ENCODE assay signal across 12 mouse cellular contexts in genomic region chr3:101929105-101929876, GRCm38 (mm10). TPM values are rescaled to one million over a fixed set of nuclear protein-coding genes. Genes with fewer than 3 reads are reported as not detected.
DNase-seq lines count a peak whose midpoint lies in the region; ATAC-seq and TF ChIP-seq lines count a peak whose summit lies in the region.
"Had no signal": no experiment of that assay in that cellular context is flagged by ENCODE, and none has a peak within 500 bp of the region (broad histone marks: within the 10 kb centered on the region; RNA-seq: fewer than 3 reads in every experiment).

No protein-coding gene starts in this region.

- no peaks in the 10 kb centered on the region for H3K27me3 ChIP-seq in forebrain, embryonic 12.5 days
- H3K27me3 ChIP-seq in forebrain, postnatal 0 days (ENCODE audit: insufficient read depth, low read length), result no peaks in the 10 kb centered on the region
- H3K27me3 ChIP-seq in embryonic facial prominence, embryonic 10.5 days (replicated peaks; ENCODE audit: low read depth, poor library complexity, severe bottlenecking), result no peaks in the 10 kb centered on the region
- H3K27me3 ChIP-seq in lung, postnatal 0 days (replicated peaks; ENCODE audit: insufficient read depth, low read length), result no peaks in the 10 kb centered on the region
- no peaks in the 10 kb centered on the region for H3K27me3 ChIP-seq in liver, postnatal 0 days (ENCODE audit: insufficient read depth, low read length)
- H3K27me3 ChIP-seq: hindbrain, embryonic 15.5 days had no signal

- H3K4me3 ChIP-seq in forebrain, embryonic 12.5 days (replicated peaks), result no peak overlapping the region
- no peak overlapping the region for H3K4me3 ChIP-seq in forebrain, postnatal 0 days (ENCODE audit: low read depth, low read length)
- H3K4me3 ChIP-seq in embryonic facial prominence, embryonic 10.5 days, result no peak overlapping the region
- H3K4me3 ChIP-seq in lung, postnatal 0 days (ENCODE audit: low read depth, low read length), result no peak overlapping the region
- no peak overlapping the region for H3K4me3 ChIP-seq in liver, postnatal 0 days (ENCODE audit: low read depth, low read length)
- H3K4me3 ChIP-seq: hindbrain, embryonic 15.5 days; megakaryocyte, embryonic 14.5 days had no signal

- no peak overlapping the region for H3K9ac ChIP-seq in forebrain, embryonic 12.5 days
- no peak overlapping the region for H3K9ac ChIP-seq in forebrain, postnatal 0 days
- no peak overlapping the region for H3K9ac ChIP-seq in lung, postnatal 0 days (replicated peaks; ENCODE audit: low read depth)
- H3K9ac ChIP-seq in liver, postnatal 0 days (replicated peaks), result no peak overlapping the region
- H3K9ac ChIP-seq: hindbrain, embryonic 15.5 days had no signal

- 37% methylated on average over 4 of the region's 4 CpGs for WGBS in forebrain, embryonic 12.5 days
- WGBS in forebrain, postnatal 0 days, result 43% methylated on average over 4 of the region's 4 CpGs
- WGBS in embryonic facial prominence, embryonic 10.5 days, result 39% methylated on average over 4 of the region's 4 CpGs
- WGBS in lung, postnatal 0 days, result 53% methylated on average over 4 of the region's 4 CpGs
- 48% methylated on average over 4 of the region's 4 CpGs for WGBS in liver, postnatal 0 days (ENCODE audit: insufficient replicate concordance)

- H3K4me2 ChIP-seq in forebrain, embryonic 12.5 days, result no peak overlapping the region
- H3K4me2 ChIP-seq in forebrain, postnatal 0 days (ENCODE audit: low read depth), result no peak overlapping the region
- no peak overlapping the region for H3K4me2 ChIP-seq in lung, postnatal 0 days (replicated peaks; ENCODE audit: low read depth, low read length)
- no peak overlapping the region for H3K4me2 ChIP-seq in liver, postnatal 0 days (ENCODE audit: low read depth, low read length)
- H3K4me2 ChIP-seq: hindbrain, embryonic 15.5 days had no signal

- no peak for TF ChIP-seq CTCF in forebrain, postnatal 0 days (IDR thresholded peaks at IDR 0.05; ENCODE audit: low read depth)
- no peak for TF ChIP-seq CTCF in lung, postnatal 0 days (IDR thresholded peaks at IDR 0.05)
- TF ChIP-seq CTCF in liver, postnatal 0 days (IDR thresholded peaks at IDR 0.05; ENCODE audit: low read depth), result no peak

- peaks cover 30% of the 10 kb centered on the region for H3K4me1 ChIP-seq in forebrain, embryonic 12.5 days
- H3K4me1 ChIP-seq in forebrain, postnatal 0 days (ENCODE audit: insufficient read depth), result 0 out of 2 replicates have a peak, but pooled peaks cover 11% of the 10 kb centered on the region
- H3K4me1 ChIP-seq in embryonic facial prominence, embryonic 10.5 days, result peaks cover 27% of the 10 kb centered on the region
- H3K4me1 ChIP-seq in lung, postnatal 0 days (ENCODE audit: insufficient read depth, low read depth, low read length), result 0 out of 2 replicates have a peak, but pooled peaks cover 4% of the 10 kb centered on the region
- H3K4me1 ChIP-seq in liver, postnatal 0 days (ENCODE audit: insufficient read depth), result peaks cover 5% of the 10 kb centered on the region

- H3K36me3 ChIP-seq in forebrain, embryonic 12.5 days (replicated peaks), result no peaks in the 10 kb centered on the region
- H3K36me3 ChIP-seq in forebrain, postnatal 0 days (ENCODE audit: insufficient read depth), result no peaks in the 10 kb centered on the region
- H3K36me3 ChIP-seq in embryonic facial prominence, embryonic 10.5 days (replicated peaks), result no peaks in the 10 kb centered on the region
- H3K36me3 ChIP-seq in lung, postnatal 0 days (ENCODE audit: insufficient read depth, low read length), result no peaks in the 10 kb centered on the region
- H3K36me3 ChIP-seq in liver, postnatal 0 days (replicated peaks; ENCODE audit: insufficient read depth, low read length), result no peaks in the 10 kb centered on the region
- H3K36me3 ChIP-seq: hindbrain, embryonic 15.5 days had no signal

- no peak for TF ChIP-seq EP300 in lung, postnatal 0 days (IDR thresholded peaks at IDR 0.05)
- TF ChIP-seq EP300 in liver, postnatal 0 days (IDR thresholded peaks at IDR 0.05; ENCODE audit: low read depth), result no peak

- no peak overlapping the region for H3K27ac ChIP-seq in forebrain, embryonic 12.5 days
- H3K27ac ChIP-seq in forebrain, postnatal 0 days (ENCODE audit: low read depth, low read length), result no peak overlapping the region
- no peak overlapping the region for H3K27ac ChIP-seq in embryonic facial prominence, embryonic 10.5 days (replicated peaks)
- H3K27ac ChIP-seq in lung, postnatal 0 days (ENCODE audit: low read length), result no peak overlapping the region
- no peak overlapping the region for H3K27ac ChIP-seq in liver, postnatal 0 days (ENCODE audit: low read depth)
- H3K27ac ChIP-seq: hindbrain, embryonic 15.5 days had no signal

- no peak for DNase-seq in forebrain, postnatal 0 days
- peak; percentile 9 for DNase-seq in R1 (ENCODE audit: low read depth, low spot score)
- DNase-seq in embryonic facial prominence, embryonic 10.5 days (ENCODE audit: low spot score), result peak; percentile 23
- peak; percentile 33 for DNase-seq in mesoderm, embryonic 11.5 days (ENCODE audit: low read depth, low spot score)
- no peak for DNase-seq in lung, postnatal 0 days (ENCODE audit: low spot score)
- DNase-seq in liver, postnatal 0 days, result no peak
- no peak for DNase-seq in left cerebral cortex, adult 11 months (ENCODE audit: low spot score)
- DNase-seq: B cell, adult 2 months; right cerebral cortex, postnatal 25 days had no signal

- no peaks in the 10 kb centered on the region for H3K9me3 ChIP-seq in forebrain, embryonic 12.5 days
- no peaks in the 10 kb centered on the region for H3K9me3 ChIP-seq in forebrain, postnatal 0 days (ENCODE audit: low read length)
- H3K9me3 ChIP-seq in embryonic facial prominence, embryonic 10.5 days, result no peaks in the 10 kb centered on the region
- no peaks in the 10 kb centered on the region for H3K9me3 ChIP-seq in lung, postnatal 0 days (ENCODE audit: low read length)
- no peaks in the 10 kb centered on the region for H3K9me3 ChIP-seq in liver, postnatal 0 days (ENCODE audit: low read length)
- H3K9me3 ChIP-seq: hindbrain, embryonic 15.5 days; megakaryocyte, embryonic 14.5 days had no signal

- peak; percentile 50; the same call in 1 of the 2 replicates for ATAC-seq in forebrain, embryonic 12.5 days (ENCODE audit: low FRiP score)
- no peak for ATAC-seq in forebrain, postnatal 0 days
- ATAC-seq in lung, postnatal 0 days, result no peak
- ATAC-seq in liver, postnatal 0 days, result no peak

RNA-seq across cellular contexts. Expression of gene Slc22a15, which starts 5.0 kb away (rescaled TPM):
- polyA plus RNA-seq in forebrain, embryonic 12.5 days (2016; fragmentation: Nextera tagmentation; extraction: Ambion mirVana), result 6.3 and 6.4 TPM in 2 replicates
- 8.9 and 9.8 TPM in 2 replicates for total RNA-seq in forebrain, postnatal 0 days (2014; rRNA removed)
- polyA plus RNA-seq in forebrain, postnatal 0 days (2015; fragmentation: Nextera tagmentation; extraction: Ambion mirVana), result 3.6 and 5.3 TPM in 2 replicates
- polyA plus RNA-seq in embryonic facial prominence, embryonic 10.5 days (2016; fragmentation: Nextera tagmentation; extraction: Ambion mirVana), result 3.4 and 4.6 TPM in 2 replicates
- polyA plus RNA-seq in lung, postnatal 0 days (2015; fragmentation: Nextera tagmentation; extraction: Ambion mirVana), result 4.2 and 4.5 TPM in 2 replicates
- polyA plus RNA-seq in liver, postnatal 0 days (2015; fragmentation: Nextera tagmentation; extraction: Ambion mirVana), result 5.0 and 5.4 TPM in 2 replicates

Comparison
In these comparisons a context has a peak if more than half of its experiments do, and no peak if none do; other contexts are left out.
1. DNase-seq: peak in R1 (single experiment), embryonic facial prominence, embryonic 10.5 days (single experiment) and mesoderm, embryonic 11.5 days (single experiment); none in forebrain, postnatal 0 days (single experiment), lung, postnatal 0 days (single experiment), liver, postnatal 0 days (single experiment) and left cerebral cortex, adult 11 months (single experiment).